Mouse (Mus musculus): ENCODE data around the gene Limd2. TPM values are rescaled to one million over a fixed set of nuclear protein-coding genes. Genes with fewer than 3 reads are reported as not detected.
"Not testable (repeated sequence)": the region's sequence is repeated elsewhere in the genome, so short reads cannot be mapped to it uniquely, and the experiment has no call there.

Gene Limd2
- total and polyA plus RNA-seq, 3 experiments = 275 to 563 (median 367) TPM

- no peak for DNase-seq (ENCODE audit: extremely low read depth)
- Histone ChIP-seq H3K4me3 (replicated peaks in 1 of 3; ENCODE audit: low read depth in 2 of 3, low read length in 2 of 3, poor library complexity in 1 of 3) (no peak overlapping the region), H3K9me3 (replicated peaks; ENCODE audit: low read length) (no peaks in the 10 kb centered on the region), H3K9ac (ENCODE audit: insufficient read depth, low read depth) (no peak overlapping the region), H3K36me3 (replicated peaks in 1 of 2; ENCODE audit: control insufficient read depth in 1 of 2, insufficient read depth in 1 of 2, low read length in 1 of 2) (peaks cover 51 to 73% of the 10 kb centered on the region in 2 experiments), H3K4me2 (ENCODE audit: insufficient read depth, low read depth, poor library complexity, severe bottlenecking) (peak overlapping the region; percentile 33; the same call in 1 of the 2 replicates), H3K79me2 (replicated peaks; ENCODE audit: control insufficient read depth, extremely low read depth, insufficient read depth, poor library complexity, severe bottlenecking) (peaks cover 8% of the 10 kb centered on the region), H3K27ac (ENCODE audit: insufficient read depth, low read depth) (no peak overlapping the region), H3K4me1 (ENCODE audit: control insufficient read depth in 1 of 2, insufficient read depth in 2 of 2) (peaks cover 10 to 62% of the 10 kb centered on the region in 2 experiments), H3K27me3 (replicated peaks) (no peaks in the 10 kb centered on the region)
- no peak for TF ChIP-seq MYC (IDR thresholded peaks at IDR 0.05; ENCODE audit: low read depth, low read length)
- TF ChIP-seq TBP (conservative IDR thresholded peaks at IDR 0.05; ENCODE audit: low read depth, low read length) = no peak
- no peak for TF ChIP-seq EP300 (IDR thresholded peaks at IDR 0.05; ENCODE audit: low read length)
- TF ChIP-seq UBTF (IDR thresholded peaks at IDR 0.05; ENCODE audit: low read depth, low read length) = no peak
- TF ChIP-seq E2F4 (IDR thresholded peaks at IDR 0.05; ENCODE audit: insufficient replicate concordance, low read depth, low read length) = no peak
- TF ChIP-seq RAD21 (IDR thresholded peaks at IDR 0.05; ENCODE audit: low read depth, low read length) = no peak
- TF ChIP-seq ZNF384 (IDR thresholded peaks at IDR 0.05; ENCODE audit: low read depth, low read length) = no peak
- TF ChIP-seq SIN3A (IDR thresholded peaks at IDR 0.05; ENCODE audit: low read length) = no peak
- TF ChIP-seq IRF4 (IDR thresholded peaks at IDR 0.05; ENCODE audit: low read depth, low read length) = no peak
- TF ChIP-seq NRF1 (IDR thresholded peaks at IDR 0.05; ENCODE audit: low read depth, low read length) = no peak
- dilution Hi-C loops (cut with MboI; ENCODE audit: extremely low pct_ligation_motif_present, extremely low pct_unique_long_range_greater_than_20kb, low sequenced_read_pairs) = no loop called here
- in situ Hi-C loops (cut with MboI; ENCODE audit: low pct_ligation_motif_present, low pct_unique_long_range_greater_than_20kb, low sequenced_read_pairs) = no loop called here
Measured at GRCm38 (mm10) chr11:106200756-106201155, 40.1 kb upstream of the Limd2 start.

- in situ Hi-C loops (cut with MboI; ENCODE audit: low pct_ligation_motif_present, low pct_unique_long_range_greater_than_20kb, low sequenced_read_pairs); dilution Hi-C loops (cut with MboI; ENCODE audit: extremely low pct_ligation_motif_present, extremely low pct_unique_long_range_greater_than_20kb, low sequenced_read_pairs); H3K4me3 ChIP-seq (replicated peaks in 1 of 3; ENCODE audit: low read depth in 2 of 3, low read length in 2 of 3, poor library complexity in 1 of 3); H3K4me2 ChIP-seq (ENCODE audit: insufficient read depth, low read depth, poor library complexity, severe bottlenecking); H3K79me2 ChIP-seq (replicated peaks; ENCODE audit: control insufficient read depth, extremely low read depth, insufficient read depth, poor library complexity, severe bottlenecking); H3K9me3 ChIP-seq (replicated peaks; ENCODE audit: low read length); DNase-seq (ENCODE audit: extremely low read depth); H3K27me3 ChIP-seq (replicated peaks); H3K27ac ChIP-seq (ENCODE audit: insufficient read depth, low read depth); H3K9ac ChIP-seq (ENCODE audit: insufficient read depth, low read depth): not testable (repeated sequence)
- peaks cover 10 to 67% of the 10 kb centered on the region in 2 experiments for H3K4me1 ChIP-seq (ENCODE audit: control insufficient read depth in 1 of 2, insufficient read depth in 2 of 2)
- peaks cover 45 to 68% of the 10 kb centered on the region in 2 experiments for H3K36me3 ChIP-seq (replicated peaks in 1 of 2; ENCODE audit: control insufficient read depth in 1 of 2, insufficient read depth in 1 of 2, low read length in 1 of 2)
Measured at GRCm38 (mm10) chr11:106199997-106200396, 39.3 kb upstream of the Limd2 start.

- H3K4me3 ChIP-seq (replicated peaks in 1 of 3; ENCODE audit: low read depth in 2 of 3, low read length in 2 of 3, poor library complexity in 1 of 3) = no peak overlapping the region
- H3K36me3 ChIP-seq (replicated peaks in 1 of 2; ENCODE audit: control insufficient read depth in 1 of 2, insufficient read depth in 1 of 2, low read length in 1 of 2) = peaks cover 31 to 53% of the 10 kb centered on the region in 2 experiments
- peak; percentile 38 for DNase-seq (ENCODE audit: extremely low read depth)
- peaks cover 10 to 72% of the 10 kb centered on the region in 2 experiments for H3K4me1 ChIP-seq (ENCODE audit: control insufficient read depth in 1 of 2, insufficient read depth in 2 of 2)
- H3K9ac ChIP-seq (ENCODE audit: insufficient read depth, low read depth) = no peak overlapping the region
- TF ChIP-seq MXI1 (IDR thresholded peaks at IDR 0.05; ENCODE audit: low read depth, low read length) (no peak), CHD1 (IDR thresholded peaks at IDR 0.05; ENCODE audit: low read depth, low read length) (no peak), NELFE (IDR thresholded peaks at IDR 0.05; ENCODE audit: low read depth, low read length) (no peak), GABPA (IDR thresholded peaks at IDR 0.05; ENCODE audit: insufficient replicate concordance, low read depth, low read length) (no peak), CTCF (conservative IDR thresholded peaks at IDR 0.05 in 1 of 2, IDR thresholded peaks at IDR 0.05 in 1 of 2; ENCODE audit: low read depth in 2 of 2, low read length in 2 of 2) (no peak), USF1 (IDR thresholded peaks at IDR 0.05; ENCODE audit: low read depth, low read length) (no peak), EP300 (IDR thresholded peaks at IDR 0.05; ENCODE audit: low read length) (no peak), ETS1 (conservative IDR thresholded peaks at IDR 0.05; ENCODE audit: low read depth, low read length) (no peak)
- H3K79me2 ChIP-seq (replicated peaks; ENCODE audit: control insufficient read depth, extremely low read depth, insufficient read depth, poor library complexity, severe bottlenecking) = peaks cover 8% of the 10 kb centered on the region
- H3K9me3 ChIP-seq (replicated peaks; ENCODE audit: low read length) = no peaks in the 10 kb centered on the region
- H3K27ac ChIP-seq (ENCODE audit: insufficient read depth, low read depth) = no peak overlapping the region
- H3K4me2 ChIP-seq (ENCODE audit: insufficient read depth, low read depth, poor library complexity, severe bottlenecking) = no peak overlapping the region
- in situ Hi-C loops (cut with MboI; ENCODE audit: low pct_ligation_motif_present, low pct_unique_long_range_greater_than_20kb, low sequenced_read_pairs) = no loop called here
- no peaks in the 10 kb centered on the region for H3K27me3 ChIP-seq (replicated peaks)
- dilution Hi-C loops (cut with MboI; ENCODE audit: extremely low pct_ligation_motif_present, extremely low pct_unique_long_range_greater_than_20kb, low sequenced_read_pairs) = no loop called here
Measured at GRCm38 (mm10) chr11:106198277-106198676, 37.6 kb upstream of the Limd2 start.
